Mouse (Mus musculus): ENCODE measurements at regions not wholly inside any gene's neighbourhood (a gene's known extent, or its start where the extent isn't known, plus 50 kb on each side); places are given as distances from the start of the nearest gene placed in this dataset.

GRCm38 (mm10) chr5:15850126-15850801 is 84.2 kb upstream of the Cacna2d1 start:
- H3K4me1 ChIP-seq: no peaks in the 10 kb centered on the region
- H3K27ac ChIP-seq: no peak overlapping the region
- 53% methylated on average over 7 of the region's 7 CpGs for WGBS
- no peak overlapping the region for H3K4me3 ChIP-seq
- no peak overlapping the region for H3K4me2 ChIP-seq
- no peak for ATAC-seq (ENCODE audit: insufficient number of reproducible peaks, insufficient read depth, low FRiP score, low TSS enrichment, low read depth)
- no peaks in the 10 kb centered on the region for H3K36me3 ChIP-seq
- no peaks in the 10 kb centered on the region for H3K27me3 ChIP-seq
- H3K9ac ChIP-seq: no peak overlapping the region
- H3K9me3 ChIP-seq: no peaks in the 10 kb centered on the region

DNA sequence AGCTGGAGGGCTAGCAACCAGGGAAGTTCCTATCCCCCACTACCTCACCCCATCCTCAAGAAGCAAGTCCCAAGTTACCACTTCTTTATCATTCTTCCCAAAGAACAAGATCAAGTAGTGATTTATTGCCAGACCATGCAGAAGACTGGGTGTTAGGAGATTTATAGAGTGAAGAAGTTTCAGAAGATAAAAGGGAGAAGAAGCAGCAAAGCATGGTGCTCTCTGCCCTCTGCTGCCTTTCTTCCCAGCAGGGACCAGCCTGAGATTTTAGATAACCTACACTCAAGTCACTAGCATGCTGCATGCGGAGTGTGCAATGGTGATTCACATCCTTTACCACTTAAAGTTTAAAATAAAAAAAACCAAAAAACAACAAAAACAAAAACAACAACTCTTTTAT is 79.7 kb upstream of the Cacna2d1 start:
- no peak overlapping the region for H3K4me2 ChIP-seq
- H3K4me3 ChIP-seq: no peak overlapping the region
- H3K9me3 ChIP-seq: no peaks in the 10 kb centered on the region
- no peaks in the 10 kb centered on the region for H3K4me1 ChIP-seq
- H3K27me3 ChIP-seq: no peaks in the 10 kb centered on the region
- ATAC-seq (ENCODE audit: insufficient number of reproducible peaks, insufficient read depth, low FRiP score, low TSS enrichment, low read depth): no peak
- H3K27ac ChIP-seq: no peak overlapping the region
- H3K9ac ChIP-seq: no peak overlapping the region
- WGBS: 83% methylated on average over 1 of the region's 1 CpGs
- H3K36me3 ChIP-seq: no peaks in the 10 kb centered on the region

- H3K9me3 ChIP-seq: no peaks in the 10 kb centered on the region
- no peak for ATAC-seq (ENCODE audit: insufficient number of reproducible peaks, insufficient read depth, low FRiP score, low TSS enrichment, low read depth)
- H3K36me3 ChIP-seq: no peaks in the 10 kb centered on the region
- no peaks in the 10 kb centered on the region for H3K27me3 ChIP-seq
- no peak overlapping the region for H3K27ac ChIP-seq
- H3K4me1 ChIP-seq: no peaks in the 10 kb centered on the region
- H3K4me3 ChIP-seq: no peak overlapping the region
- H3K9ac ChIP-seq: no peak overlapping the region
- 51% methylated on average over 1 of the region's 1 CpGs for WGBS
- H3K4me2 ChIP-seq: no peak overlapping the region
Measured at GRCm38 (mm10) chr5:15857034-15857433, 77.5 kb upstream of the Cacna2d1 start.

GRCm38 (mm10) chr5:15874065-15874464 is 60.4 kb upstream of the Cacna2d1 start:
- no peak overlapping the region for H3K9ac ChIP-seq
- ATAC-seq (ENCODE audit: insufficient number of reproducible peaks, insufficient read depth, low FRiP score, low TSS enrichment, low read depth): no peak
- H3K4me2 ChIP-seq: no peak overlapping the region
- H3K36me3 ChIP-seq: no peaks in the 10 kb centered on the region
- H3K4me1 ChIP-seq: no peaks in the 10 kb centered on the region
- no peaks in the 10 kb centered on the region for H3K9me3 ChIP-seq
- 80% methylated on average over 3 of the region's 3 CpGs for WGBS
- H3K27ac ChIP-seq: no peak overlapping the region
- no peaks in the 10 kb centered on the region for H3K27me3 ChIP-seq
- H3K4me3 ChIP-seq: no peak overlapping the region

GRCm38 (mm10) chr5:15883004-15883403 is 51.5 kb upstream of the Cacna2d1 start:
- H3K4me3 ChIP-seq: no peak overlapping the region
- H3K4me2 ChIP-seq: no peak overlapping the region
- no peaks in the 10 kb centered on the region for H3K9me3 ChIP-seq
- no peak overlapping the region for H3K9ac ChIP-seq
- no peaks in the 10 kb centered on the region; the same call in 1 of the 2 replicates for H3K27me3 ChIP-seq
- no peak overlapping the region for H3K27ac ChIP-seq
- peak; percentile 43; the same call in 1 of the 2 replicates for ATAC-seq (ENCODE audit: insufficient number of reproducible peaks, insufficient read depth, low FRiP score, low TSS enrichment, low read depth)
- H3K36me3 ChIP-seq: no peaks in the 10 kb centered on the region
- H3K4me1 ChIP-seq: peaks cover 5% of the 10 kb centered on the region; the same call in 1 of the 2 replicates

Data from embryonic facial prominence, embryonic 13.5 days (tissue).